Mouse (Mus musculus): Measurements from ENCODE around the gene Ttll13. TPM values are rescaled to one million over a fixed set of nuclear protein-coding genes. Genes with fewer than 3 reads are reported as not detected.

The Ttll13 gene
- total RNA-seq, 1 experiment from 2014 or later = not detected

GRCm38 (mm10) chr7:80260625-80261371 is 14.6 kb downstream of the Ttll13 start, which contains the start of gene Ngrn:
TSS of gene Ngrn (plus strand) at chr7:80261215.
- ATAC-seq (replicated peaks; ENCODE audit: low read depth, poor library complexity, severe bottlenecking) = peak; percentile 92

- no peak; the same call in 1 of the 2 replicates for ATAC-seq (replicated peaks; ENCODE audit: low read depth, poor library complexity, severe bottlenecking)
Measured at GRCm38 (mm10) chr7:80261372-80261990, 15.3 kb downstream of the Ttll13 start.

GRCm38 (mm10) chr7:80264606-80265005 is 18.4 kb downstream of the Ttll13 start:
- ATAC-seq (replicated peaks; ENCODE audit: low read depth, poor library complexity, severe bottlenecking) = no peak

GRCm38 (mm10) chr7:80267764-80268163 is 21.6 kb downstream of the Ttll13 start:
- ATAC-seq (replicated peaks; ENCODE audit: low read depth, poor library complexity, severe bottlenecking) = no peak

- ATAC-seq (replicated peaks; ENCODE audit: low read depth, poor library complexity, severe bottlenecking) = peak; percentile 97
Measured at GRCm38 (mm10) chr7:80268897-80269750, 22.9 kb downstream of the Ttll13 start, which contains the start of gene Vps33b. TSS of gene Vps33b (plus strand) at chr7:80269649.

GRCm38 (mm10) chr7:80269751-80270255 is 23.6 kb downstream of the Ttll13 start:
- peak; percentile 37 for ATAC-seq (replicated peaks; ENCODE audit: low read depth, poor library complexity, severe bottlenecking)

- ATAC-seq (replicated peaks; ENCODE audit: low read depth, poor library complexity, severe bottlenecking) = no peak
Measured at GRCm38 (mm10) chr7:80273456-80273855, 27.3 kb downstream of the Ttll13 start.

GRCm38 (mm10) chr7:80276374-80276773 is 30.2 kb downstream of the Ttll13 start:
- ATAC-seq (replicated peaks; ENCODE audit: low read depth, poor library complexity, severe bottlenecking) = 0 out of 2 replicates have a peak, but pooled peaks have one; percentile 29

GRCm38 (mm10) chr7:80280032-80280431 is 33.9 kb downstream of the Ttll13 start:
- no peak for ATAC-seq (replicated peaks; ENCODE audit: low read depth, poor library complexity, severe bottlenecking)

- ATAC-seq (replicated peaks; ENCODE audit: low read depth, poor library complexity, severe bottlenecking) = no peak
Measured at GRCm38 (mm10) chr7:80280998-80281397, 34.8 kb downstream of the Ttll13 start.

- ATAC-seq (replicated peaks; ENCODE audit: low read depth, poor library complexity, severe bottlenecking) = no peak
Measured at GRCm38 (mm10) chr7:80281646-80282045, 35.5 kb downstream of the Ttll13 start.

GRCm38 (mm10) chr7:80283226-80283918 is 37.2 kb downstream of the Ttll13 start:
- no peak for ATAC-seq (replicated peaks; ENCODE audit: low read depth, poor library complexity, severe bottlenecking)

GRCm38 (mm10) chr7:80284391-80284790 is 38.2 kb downstream of the Ttll13 start:
- ATAC-seq (replicated peaks; ENCODE audit: low read depth, poor library complexity, severe bottlenecking) = no peak

GRCm38 (mm10) chr7:80285725-80286124 is 39.5 kb downstream of the Ttll13 start:
- no peak for ATAC-seq (replicated peaks; ENCODE audit: low read depth, poor library complexity, severe bottlenecking)

- no peak for ATAC-seq (replicated peaks; ENCODE audit: low read depth, poor library complexity, severe bottlenecking)
Measured at GRCm38 (mm10) chr7:80287736-80288135, 41.6 kb downstream of the Ttll13 start.

GRCm38 (mm10) chr7:80294062-80294763 is 48.0 kb downstream of the Ttll13 start, which contains the start of gene Prc1:
TSS of gene Prc1 (plus strand) at chr7:80294450.
- peak; percentile 98 for ATAC-seq (replicated peaks; ENCODE audit: low read depth, poor library complexity, severe bottlenecking)

GRCm38 (mm10) chr7:80294764-80295648 is 48.8 kb downstream of the Ttll13 start:
- no peak for ATAC-seq (replicated peaks; ENCODE audit: low read depth, poor library complexity, severe bottlenecking)

- ATAC-seq (replicated peaks; ENCODE audit: low read depth, poor library complexity, severe bottlenecking) = no peak
Measured at GRCm38 (mm10) chr7:80296462-80296861, 50.3 kb downstream of the Ttll13 start.
